Mouse (Mus musculus) lung, postnatal 10 days (tissue): ENCODE results near the gene Dppa5a.
"Not testable (repeated sequence)": the region's sequence is repeated elsewhere in the genome, so short reads cannot be mapped to it uniquely, and the experiment has no call there.

ENCODE experiments used
- DNase-seq: peaks from one replicate; pipeline ENCODE4 v3.0.0; 2021

The Dppa5a gene

GRCm38 (mm10) chr9:78367959-78368358, at the start of gene Dppa5a:
Gene Dppa5a, minus strand, starts transcription at chr9:78368177.
- DNase-seq, result not testable (repeated sequence)

GRCm38 (mm10) chr9:78401596-78401995, 33.6 kb upstream of the Dppa5a start:
- DNase-seq, result no peak

GRCm38 (mm10) chr9:78400570-78400969, 32.6 kb upstream of the Dppa5a start:
- no peak for DNase-seq

- DNase-seq, result no peak
Measured at GRCm38 (mm10) chr9:78396517-78396916, 28.5 kb upstream of the Dppa5a start.

GRCm38 (mm10) chr9:78395630-78396351, 27.8 kb upstream of the Dppa5a start, which contains the start of gene Ddx43:
Gene Ddx43, plus strand, starts transcription at chr9:78395777.
- peak; percentile 32 for DNase-seq

GRCm38 (mm10) chr9:78395244-78395629, 27.3 kb upstream of the Dppa5a start:
- no peak for DNase-seq

GRCm38 (mm10) chr9:78394602-78395001, 26.6 kb upstream of the Dppa5a start:
- no peak for DNase-seq

GRCm38 (mm10) chr9:78393741-78394140, 25.8 kb upstream of the Dppa5a start:
- DNase-seq, result no peak

- DNase-seq, result no peak
Measured at GRCm38 (mm10) chr9:78389981-78390380, 22.0 kb upstream of the Dppa5a start.

- no peak for DNase-seq
Measured at GRCm38 (mm10) chr9:78386947-78387346, 19.0 kb upstream of the Dppa5a start.

- peak; percentile 19 for DNase-seq
Measured at GRCm38 (mm10) chr9:78385893-78386292, 17.9 kb upstream of the Dppa5a start.

- peak; percentile 17 for DNase-seq
Measured at GRCm38 (mm10) chr9:78378113-78378785, 10.3 kb upstream of the Dppa5a start, which contains the start of gene Ooep. Gene Ooep, minus strand, starts transcription at chr9:78378725.

GRCm38 (mm10) chr9:78377546-78377945, 9.6 kb upstream of the Dppa5a start:
- no peak for DNase-seq

GRCm38 (mm10) chr9:78375486-78375885, 7.5 kb upstream of the Dppa5a start:
- no peak for DNase-seq

- DNase-seq, result no peak
Measured at GRCm38 (mm10) chr9:78374885-78375389, 7.0 kb upstream of the Dppa5a start.

GRCm38 (mm10) chr9:78374397-78374796, 6.4 kb upstream of the Dppa5a start:
- no peak for DNase-seq

GRCm38 (mm10) chr9:78372827-78373504, 5.0 kb upstream of the Dppa5a start:
- DNase-seq, result no peak

- DNase-seq, result no peak
Measured at GRCm38 (mm10) chr9:78371441-78371840, 3.5 kb upstream of the Dppa5a start.

GRCm38 (mm10) chr9:78369786-78370185, 1.8 kb upstream of the Dppa5a start:
- no peak for DNase-seq

- DNase-seq, result no peak
Measured at GRCm38 (mm10) chr9:78369349-78369748, 1.4 kb upstream of the Dppa5a start.

GRCm38 (mm10) chr9:78368671-78369293, 805 bp upstream of the Dppa5a start:
- DNase-seq, result no peak

GRCm38 (mm10) chr9:78365850-78366544, 2.0 kb downstream of the Dppa5a start:
- DNase-seq, result no peak
